Mouse (Mus musculus) G1E (cell line): ENCODE results near the gene Ube2h.

Source experiments
- CTCF ChIP-seq: IDR thresholded peaks from 2 replicates; pipeline ENCODE4 v1.5.1; 2012; ENCODE audit warnings: low read depth, low read length, inconsistent platforms, mixed read lengths
- TAL1 ChIP-seq: conservative IDR thresholded peaks from 2 replicates; pipeline ENCODE4 v1.6.1; 2012; ENCODE audit warnings: low read depth, low read length, inconsistent platforms, mixed read lengths

DNA sequence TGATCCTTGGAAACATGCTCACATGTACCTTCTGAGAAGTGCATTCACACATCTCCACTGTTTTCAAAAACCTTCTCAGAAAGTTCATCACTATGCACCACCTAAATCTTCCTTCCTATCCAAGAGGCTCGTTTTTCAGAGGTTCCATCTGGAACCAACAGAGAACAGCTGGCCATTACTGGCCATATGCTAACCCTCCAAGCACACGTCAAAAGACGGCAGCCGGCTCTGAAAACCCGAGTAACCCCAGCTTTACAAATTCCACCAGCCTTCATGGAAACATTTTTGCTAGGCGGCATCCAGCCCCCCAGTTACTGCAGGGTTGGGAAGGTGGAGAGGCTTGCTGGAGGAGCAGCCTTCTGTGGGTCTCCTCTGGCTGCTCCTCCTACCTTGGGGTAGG lies 122.3 kb downstream of the Ube2h start:
- TF ChIP-seq CTCF (no peak), TAL1 (no peak)
